8 mouse cellular contexts compared by ENCODE assay signal in genomic region chr4:116221996-116222842, GRCm38 (mm10). TPM values are rescaled to one million over a fixed set of nuclear protein-coding genes. Genes with fewer than 3 reads are reported as not detected.
DNase-seq lines count a peak whose midpoint lies in the region; ATAC-seq and TF ChIP-seq lines count a peak whose summit lies in the region.

No protein-coding gene starts in this region.

- H3K27me3 ChIP-seq in embryonic facial prominence, embryonic 13.5 days: no peaks in the 10 kb centered on the region
- H3K27me3 ChIP-seq in hindbrain, embryonic 13.5 days: no peaks in the 10 kb centered on the region
- no peaks in the 10 kb centered on the region for H3K27me3 ChIP-seq in limb, embryonic 11.5 days (ENCODE audit: control insufficient read depth, insufficient read depth, low read length)
- H3K27me3 ChIP-seq in midbrain, postnatal 0 days (ENCODE audit: insufficient read depth, low read length): no peaks in the 10 kb centered on the region

- peaks cover 7% of the 10 kb centered on the region; the same call in 1 of the 2 replicates for H3K4me1 ChIP-seq in embryonic facial prominence, embryonic 13.5 days
- peaks cover 21% of the 10 kb centered on the region for H3K4me1 ChIP-seq in hindbrain, embryonic 13.5 days (replicated peaks)
- H3K4me1 ChIP-seq in limb, embryonic 11.5 days (ENCODE audit: control insufficient read depth, insufficient read depth, low read length): no peaks in the 10 kb centered on the region
- H3K4me1 ChIP-seq in midbrain, postnatal 0 days (ENCODE audit: insufficient read depth, low read length): peaks cover 4% of the 10 kb centered on the region; the same call in 1 of the 2 replicates

- no peak for TF ChIP-seq CTCF in midbrain, postnatal 0 days (IDR thresholded peaks at IDR 0.05)

- no peaks in the 10 kb centered on the region for H3K36me3 ChIP-seq in embryonic facial prominence, embryonic 13.5 days
- no peaks in the 10 kb centered on the region for H3K36me3 ChIP-seq in hindbrain, embryonic 13.5 days
- no peaks in the 10 kb centered on the region for H3K36me3 ChIP-seq in limb, embryonic 11.5 days (ENCODE audit: control insufficient read depth, insufficient read depth, low read length)
- no peaks in the 10 kb centered on the region for H3K36me3 ChIP-seq in midbrain, postnatal 0 days (ENCODE audit: insufficient read depth, low read length)

- intact Hi-C loops in left cerebral cortex, postnatal 10 days (cut with DNase I): loop anchor here (5.0 kb wide), 1 partner anchor 45 kb away; no protein-coding TSS in a partner anchor

- H3K4me2 ChIP-seq in embryonic facial prominence, embryonic 13.5 days: peak overlapping the region; percentile 66
- peak overlapping the region; percentile 55 for H3K4me2 ChIP-seq in hindbrain, embryonic 13.5 days
- peak overlapping the region; percentile 65 for H3K4me2 ChIP-seq in limb, embryonic 11.5 days (ENCODE audit: low read depth, severe bottlenecking)
- H3K4me2 ChIP-seq in midbrain, postnatal 0 days (ENCODE audit: low read depth, low read length, poor library complexity, severe bottlenecking): peak overlapping the region; percentile 68

- under 1% methylated on average over 23 of the region's 23 CpGs for WGBS in embryonic facial prominence, embryonic 13.5 days
- under 1% methylated on average over 23 of the region's 23 CpGs for WGBS in hindbrain, embryonic 13.5 days
- WGBS in limb, embryonic 11.5 days: under 1% methylated on average over 23 of the region's 23 CpGs
- under 1% methylated on average over 23 of the region's 23 CpGs for WGBS in midbrain, postnatal 0 days

- peak; percentile 14 to 23 for DNase-seq in left cerebral cortex, adult 9 months (ENCODE audit: low spot score in 2 of 2)
- no peak for DNase-seq in left cerebral cortex, postnatal 10 days (ENCODE audit: extremely low spot score in 1 of 2, low spot score in 2 of 2)
- DNase-seq in adrenal gland, postnatal 25 days: peak; percentile 8
- DNase-seq in limb, embryonic 11.5 days (ENCODE audit: low spot score): peak; percentile 47
- DNase-seq in midbrain, postnatal 0 days (ENCODE audit: low spot score): peak; percentile 30
- no peak for DNase-seq in MN1 (ENCODE audit: low spot score)

- H3K27ac ChIP-seq in embryonic facial prominence, embryonic 13.5 days: peak overlapping the region; percentile 100
- H3K27ac ChIP-seq in hindbrain, embryonic 13.5 days: peak overlapping the region; percentile 100
- peak overlapping the region; percentile 99 for H3K27ac ChIP-seq in limb, embryonic 11.5 days (replicated peaks; ENCODE audit: low read depth, low read length)
- peak overlapping the region; percentile 99 for H3K27ac ChIP-seq in midbrain, postnatal 0 days (ENCODE audit: low read depth, low read length)

- no peaks in the 10 kb centered on the region for H3K9me3 ChIP-seq in embryonic facial prominence, embryonic 13.5 days
- no peaks in the 10 kb centered on the region for H3K9me3 ChIP-seq in hindbrain, embryonic 13.5 days
- H3K9me3 ChIP-seq in limb, embryonic 11.5 days (ENCODE audit: control insufficient read depth, low read length): no peaks in the 10 kb centered on the region
- no peaks in the 10 kb centered on the region for H3K9me3 ChIP-seq in midbrain, postnatal 0 days (ENCODE audit: low read length)

- peak overlapping the region; percentile 70 for H3K4me3 ChIP-seq in embryonic facial prominence, embryonic 13.5 days
- H3K4me3 ChIP-seq in hindbrain, embryonic 13.5 days: peak overlapping the region; percentile 77
- peak overlapping the region; percentile 43 for H3K4me3 ChIP-seq in limb, embryonic 11.5 days (ENCODE audit: low read depth, low read length)
- peak overlapping the region; percentile 78 for H3K4me3 ChIP-seq in midbrain, postnatal 0 days (ENCODE audit: low read depth, low read length)

- ATAC-seq in embryonic facial prominence, embryonic 13.5 days (ENCODE audit: insufficient number of reproducible peaks, insufficient read depth, low FRiP score, low TSS enrichment, low read depth): no peak
- ATAC-seq in hindbrain, embryonic 13.5 days (ENCODE audit: low FRiP score): no peak
- ATAC-seq in limb, embryonic 11.5 days (ENCODE audit: insufficient number of reproducible peaks, low FRiP score, low TSS enrichment, low read depth): no peak
- ATAC-seq in midbrain, postnatal 0 days (ENCODE audit: low FRiP score): no peak

- peak overlapping the region; percentile 96 for H3K9ac ChIP-seq in embryonic facial prominence, embryonic 13.5 days
- peak overlapping the region; percentile 93 for H3K9ac ChIP-seq in hindbrain, embryonic 13.5 days
- H3K9ac ChIP-seq in limb, embryonic 11.5 days (ENCODE audit: low read length): peak overlapping the region; percentile 92
- peak overlapping the region; percentile 84 for H3K9ac ChIP-seq in midbrain, postnatal 0 days (replicated peaks; ENCODE audit: low read length, poor library complexity, severe bottlenecking)

RNA-seq across cellular contexts. Expression of gene Pik3r3, which starts 0.8 kb away (rescaled TPM):
- 10 to 100 TPM; 39.4 to 41.5 TPM for total RNA-seq in left cerebral cortex, postnatal 10 days (2021)
- 16.8 and 17.7 TPM in 2 replicates for total RNA-seq in adrenal gland, postnatal 25 days (2021)
- polyA plus RNA-seq in embryonic facial prominence, embryonic 13.5 days (2015; fragmentation: Nextera tagmentation; extraction: Ambion mirVana): 28.9 and 31.6 TPM in 2 replicates
- polyA plus RNA-seq in hindbrain, embryonic 13.5 days (2015; fragmentation: Nextera tagmentation; extraction: Ambion mirVana): 86.2 and 86.4 TPM in 2 replicates
- polyA plus RNA-seq in limb, embryonic 11.5 days (2014; fragmentation: Nextera tagmentation; extraction: Ambion mirVana): 43.5 and 46.2 TPM in 2 replicates
- 48.3 and 59.5 TPM in 2 replicates for total RNA-seq in midbrain, postnatal 0 days (2014; rRNA removed)
- 39.5 and 47.3 TPM in 2 replicates for polyA plus RNA-seq in midbrain, postnatal 0 days (2015; fragmentation: Nextera tagmentation; extraction: Ambion mirVana)

RNA-seq across cellular contexts. Expression of gene Gm49337, which starts 49.0 kb away (rescaled TPM):
- total RNA-seq in left cerebral cortex, postnatal 10 days (2021): not detected
- not detected in 2 replicates for total RNA-seq in adrenal gland, postnatal 25 days (2021)
- polyA plus RNA-seq in embryonic facial prominence, embryonic 13.5 days (2015; fragmentation: Nextera tagmentation; extraction: Ambion mirVana): not detected in 2 replicates
- not detected in 2 replicates for polyA plus RNA-seq in hindbrain, embryonic 13.5 days (2015; fragmentation: Nextera tagmentation; extraction: Ambion mirVana)
- not detected in 2 replicates for polyA plus RNA-seq in limb, embryonic 11.5 days (2014; fragmentation: Nextera tagmentation; extraction: Ambion mirVana)
- total RNA-seq in midbrain, postnatal 0 days (2014; rRNA removed): not detected in 2 replicates
- not detected in 2 replicates for polyA plus RNA-seq in midbrain, postnatal 0 days (2015; fragmentation: Nextera tagmentation; extraction: Ambion mirVana)

RNA-seq across cellular contexts. Expression of gene 1700042G07Rik, which starts 49.0 kb away (rescaled TPM):
- total RNA-seq in left cerebral cortex, postnatal 10 days (2021): not detected
- not detected in 2 replicates for total RNA-seq in adrenal gland, postnatal 25 days (2021)
- not detected in 2 replicates for polyA plus RNA-seq in embryonic facial prominence, embryonic 13.5 days (2015; fragmentation: Nextera tagmentation; extraction: Ambion mirVana)
- not detected in 2 replicates for polyA plus RNA-seq in hindbrain, embryonic 13.5 days (2015; fragmentation: Nextera tagmentation; extraction: Ambion mirVana)
- not detected in 2 replicates for polyA plus RNA-seq in limb, embryonic 11.5 days (2014; fragmentation: Nextera tagmentation; extraction: Ambion mirVana)
- total RNA-seq in midbrain, postnatal 0 days (2014; rRNA removed): not detected in 2 replicates
- not detected in 2 replicates for polyA plus RNA-seq in midbrain, postnatal 0 days (2015; fragmentation: Nextera tagmentation; extraction: Ambion mirVana)

RNA-seq across cellular contexts. Expression of gene Tspan1, which starts 54.8 kb away (rescaled TPM):
- total RNA-seq in left cerebral cortex, postnatal 10 days (2021): under 1 TPM; 0.60 to 0.73 TPM
- total RNA-seq in adrenal gland, postnatal 25 days (2021): not detected in 2 replicates
- 0.98 and 1.0 TPM in 2 replicates for polyA plus RNA-seq in embryonic facial prominence, embryonic 13.5 days (2015; fragmentation: Nextera tagmentation; extraction: Ambion mirVana)
- polyA plus RNA-seq in hindbrain, embryonic 13.5 days (2015; fragmentation: Nextera tagmentation; extraction: Ambion mirVana): 0.19 and 0.22 TPM in 2 replicates
- 0.17 TPM in 1 of 2 replicates, not detected in the other for polyA plus RNA-seq in limb, embryonic 11.5 days (2014; fragmentation: Nextera tagmentation; extraction: Ambion mirVana)
- total RNA-seq in midbrain, postnatal 0 days (2014; rRNA removed): 0.57 and 0.77 TPM in 2 replicates
- 0.26 and 0.31 TPM in 2 replicates for polyA plus RNA-seq in midbrain, postnatal 0 days (2015; fragmentation: Nextera tagmentation; extraction: Ambion mirVana)

Comparison
In these comparisons a context has a peak if more than half of its experiments do, and no peak if none do; other contexts are left out.
1. DNase-seq: peak in left cerebral cortex, adult 9 months (2 of 2), adrenal gland, postnatal 25 days (single experiment), limb, embryonic 11.5 days (single experiment) and midbrain, postnatal 0 days (single experiment); none in left cerebral cortex, postnatal 10 days (0 of 2) and MN1 (single experiment).
2. Peak in every context shown above with its lines, with median percentiles within 50 percentile points of each other: H3K27ac ChIP-seq, H3K4me2 ChIP-seq, H3K4me3 ChIP-seq and H3K9ac ChIP-seq.